Mouse (Mus musculus) brain, embryonic 14.5 days (tissue): ENCODE data around the gene Tmem175. TPM values are rescaled to one million over a fixed set of nuclear protein-coding genes. Genes with fewer than 3 reads are reported as not detected.

Source experiments
- DNase-seq: peaks from one replicate; pipeline ENCODE4 v3.0.0-alpha.2; 2011; ENCODE audit warnings: low read depth
- CTCF ChIP-seq: fragments of 200-500 bp; IDR thresholded peaks from 2 replicates; pipeline ENCODE4 v1.5.1; 2012; ENCODE audit warnings: inconsistent platforms, mild to moderate bottlenecking, moderate library complexity, borderline replicate concordance; ENCODE audit not compliant: insufficient read depth, insufficient read length; ENCODE audit errors: extremely low read depth
- POLR2A ChIP-seq: fragments of 200-500 bp; IDR thresholded peaks from 2 replicates; pipeline ENCODE4 v1.6.1; 2012; ENCODE audit warnings: mild to moderate bottlenecking, inconsistent platforms, borderline replicate concordance; ENCODE audit not compliant: poor library complexity, insufficient read depth, insufficient read length, severe bottlenecking; ENCODE audit errors: extremely low read depth
- polyA plus RNA-seq: library from polyadenylated mRNA; depleted of rRNA; stranded (reverse); fragments of >200 nt; gene quantifications from 2 replicates; pipeline ENCODE4 v1.2.3, GENCODE M21; 2012

The Tmem175 gene
- polyA plus RNA-seq, 1 experiment: 32.6 TPM

- no peak for TF ChIP-seq CTCF
- TF ChIP-seq POLR2A: no peak
- no peak for DNase-seq
Observed at GRCm38 (mm10) chr5:108643674-108644073, 14.1 kb downstream of the Tmem175 start.

GRCm38 (mm10) chr5:108645651-108646342, 16.2 kb downstream of the Tmem175 start:
- DNase-seq: peak; percentile 21

GRCm38 (mm10) chr5:108646343-108646660, 16.7 kb downstream of the Tmem175 start:
- DNase-seq: no peak
- TF ChIP-seq CTCF (no peak), POLR2A (no peak)

More at GRCm38 (mm10) chr5:108645651-108646342, 16.2 kb downstream of the Tmem175 start:
- TF ChIP-seq POLR2A: no peak
- TF ChIP-seq CTCF: no peak

GRCm38 (mm10) chr5:108647311-108647710, 17.7 kb downstream of the Tmem175 start:
- TF ChIP-seq POLR2A: no peak
- no peak for DNase-seq

GRCm38 (mm10) chr5:108647820-108648465, 18.4 kb downstream of the Tmem175 start:
- TF ChIP-seq POLR2A (no peak), CTCF (no peak)
- no peak for DNase-seq

- no peak for TF ChIP-seq CTCF
- no peak for TF ChIP-seq POLR2A
- DNase-seq: no peak
Observed at GRCm38 (mm10) chr5:108648937-108649576, 19.5 kb downstream of the Tmem175 start.

GRCm38 (mm10) chr5:108650341-108650740, 20.8 kb downstream of the Tmem175 start:
- DNase-seq: no peak
- TF ChIP-seq POLR2A (no peak), CTCF (no peak)

- TF ChIP-seq CTCF (no peak), POLR2A (no peak)
- DNase-seq: no peak
Observed at GRCm38 (mm10) chr5:108651136-108651720, 21.7 kb downstream of the Tmem175 start.

GRCm38 (mm10) chr5:108651823-108652222, 22.3 kb downstream of the Tmem175 start:
- TF ChIP-seq CTCF (peak; percentile 66; the same call in 1 of the 2 replicates), POLR2A (no peak)
- DNase-seq: peak; percentile 74

- no peak for DNase-seq
- TF ChIP-seq POLR2A (no peak), CTCF (no peak)
Observed at GRCm38 (mm10) chr5:108653341-108653740, 23.8 kb downstream of the Tmem175 start.

GRCm38 (mm10) chr5:108654444-108654990, 24.9 kb downstream of the Tmem175 start:
- DNase-seq: no peak
- TF ChIP-seq POLR2A: no peak
- no peak for TF ChIP-seq CTCF
